Mouse (Mus musculus) heart, embryonic 11.5 days (tissue): ENCODE data around the gene 5530401A14Rik. TPM values are rescaled to one million over a fixed set of nuclear protein-coding genes. Genes with fewer than 3 reads are reported as not detected.

ENCODE experiments used
- ATAC-seq: fragments of 200-750 bp; cut with Nextera tagmentation; replicated peaks from 2 replicates; pipeline ENCODE4 v1.8.0; 2017; ENCODE audit warnings: moderate library complexity; ENCODE audit not compliant: insufficient number of reproducible peaks, low FRiP score, low TSS enrichment
- H3K27ac ChIP-seq: fragments of 300-500 bp; sonication (generic); 2 replicates; pipeline ENCODE4 v1.5.1; 2014; ENCODE audit warnings: mild to moderate bottlenecking, low read depth, low read length
- H3K27me3 ChIP-seq: fragments of 300-500 bp; sonication (generic); 2 replicates; pipeline ENCODE4 v1.6.1; 2014; ENCODE audit warnings: mild to moderate bottlenecking, low read length, mixed read lengths; ENCODE audit not compliant: control insufficient read depth, insufficient read depth
- H3K36me3 ChIP-seq: fragments of 300-500 bp; sonication (generic); 2 replicates; pipeline ENCODE4 v1.6.1; 2014; ENCODE audit warnings: mild to moderate bottlenecking, low read length, moderate library complexity, mixed read lengths; ENCODE audit not compliant: control insufficient read depth, insufficient read depth
- H3K4me1 ChIP-seq: fragments of 300-500 bp; sonication (generic); 2 replicates; pipeline ENCODE4 v1.6.1; 2014; ENCODE audit warnings: low read length; ENCODE audit not compliant: control insufficient read depth, insufficient read depth
- H3K4me2 ChIP-seq: fragments of 300-500 bp; sonication (generic); 2 replicates; pipeline ENCODE4 v1.6.1; 2014; ENCODE audit warnings: mild to moderate bottlenecking, moderate library complexity
- H3K4me3 ChIP-seq: fragments of 300-500 bp; sonication (generic); 2 replicates; pipeline ENCODE4 v1.5.1; 2014; ENCODE audit warnings: low read depth, low read length
- H3K9ac ChIP-seq: fragments of 300-500 bp; sonication (generic); 2 replicates; pipeline ENCODE4 v1.6.1; 2014; ENCODE audit warnings: mild to moderate bottlenecking, low read depth, low read length, moderate library complexity
- H3K9me3 ChIP-seq: fragments of 300-500 bp; sonication (generic); replicated peaks from 2 replicates; pipeline ENCODE4 v1.6.1; 2016; ENCODE audit warnings: low read length; ENCODE audit not compliant: control insufficient read depth
- WGBS: fragments of 180-500 bp; shearing (Covaris S2); extraction: QIAGEN DNeasy Blood & Tissue Kit; methylation state at CpG from one replicate; pipeline ENCODE4 v1.1.7; 2014; ENCODE audit not compliant: insufficient replicate concordance; 5-methylcytosine and 5-hydroxymethylcytosine counted together
- polyA plus RNA-seq: library from polyadenylated mRNA; unstranded; fragments of >200 nt; fragmentation: Nextera tagmentation; extraction: Ambion mirVana; gene quantifications from 2 replicates; pipeline ENCODE4 v1.2.1, GENCODE M21; 2014

Gene 5530401A14Rik
- 0.06 TPM in 1 of 2 replicates, not detected in the other for polyA plus RNA-seq

GRCm38 (mm10) chr11:81860250-81860972 is at the start of gene 5530401A14Rik:
5530401A14Rik (plus strand) TSS chr11:81860673.
- Histone ChIP-seq H3K9me3 (no peaks in the 10 kb centered on the region), H3K27ac (no peak within 1 kb of the TSS), H3K4me2 (no peak within 1 kb of the TSS), H3K4me3 (no peak within 1 kb of the TSS), H3K36me3 (no peaks in the 10 kb centered on the region), H3K4me1 (0 out of 2 replicates have a peak, but pooled peaks cover 3% of the 10 kb centered on the region), H3K9ac (no peak within 1 kb of the TSS), H3K27me3 (no peaks in the 10 kb centered on the region)
- WGBS: 41% methylated on average over 4 of the region's 4 CpGs
- ATAC-seq: no peak

GRCm38 (mm10) chr11:81814816-81815215 is 45.7 kb upstream of the 5530401A14Rik start:
- Histone ChIP-seq H3K9ac (no peak overlapping the region), H3K4me3 (no peak overlapping the region), H3K9me3 (no peaks in the 10 kb centered on the region), H3K4me2 (no peak overlapping the region), H3K36me3 (no peaks in the 10 kb centered on the region), H3K27me3 (no peaks in the 10 kb centered on the region), H3K27ac (no peak overlapping the region), H3K4me1 (no peaks in the 10 kb centered on the region)
- 81% methylated on average over 1 of the region's 1 CpGs for WGBS
- ATAC-seq: no peak

- no peaks in the 10 kb centered on the region for H3K36me3 ChIP-seq
- no peaks in the 10 kb centered on the region for H3K4me1 ChIP-seq
- H3K27ac ChIP-seq: no peak overlapping the region
- H3K9ac ChIP-seq: no peak overlapping the region
- no peak overlapping the region for H3K4me2 ChIP-seq
- peaks cover 2% of the 10 kb centered on the region; the same call in 1 of the 2 replicates for H3K27me3 ChIP-seq
- 71% methylated on average over 5 of the region's 5 CpGs for WGBS
- no peak for ATAC-seq
- H3K9me3 ChIP-seq: no peaks in the 10 kb centered on the region
- H3K4me3 ChIP-seq: no peak overlapping the region
Measured at GRCm38 (mm10) chr11:81816531-81816930, 43.9 kb upstream of the 5530401A14Rik start.

GRCm38 (mm10) chr11:81832381-81832780 is 28.1 kb upstream of the 5530401A14Rik start:
- H3K4me2 ChIP-seq: no peak overlapping the region
- H3K36me3 ChIP-seq: no peaks in the 10 kb centered on the region
- ATAC-seq: no peak
- no peak overlapping the region for H3K27ac ChIP-seq
- H3K27me3 ChIP-seq: no peaks in the 10 kb centered on the region
- no peaks in the 10 kb centered on the region for H3K4me1 ChIP-seq
- no peak overlapping the region for H3K4me3 ChIP-seq
- 64% methylated on average over 1 of the region's 1 CpGs for WGBS
- no peak overlapping the region for H3K9ac ChIP-seq
- H3K9me3 ChIP-seq: no peaks in the 10 kb centered on the region

- no peak overlapping the region for H3K27ac ChIP-seq
- no peak overlapping the region for H3K4me2 ChIP-seq
- no peak overlapping the region for H3K9ac ChIP-seq
- no peaks in the 10 kb centered on the region for H3K27me3 ChIP-seq
- 71% methylated on average over 4 of the region's 4 CpGs for WGBS
- H3K4me3 ChIP-seq: no peak overlapping the region
- no peaks in the 10 kb centered on the region for H3K4me1 ChIP-seq
- H3K9me3 ChIP-seq: no peaks in the 10 kb centered on the region
- H3K36me3 ChIP-seq: no peaks in the 10 kb centered on the region
- no peak for ATAC-seq
Measured at GRCm38 (mm10) chr11:81838426-81838825, 22.0 kb upstream of the 5530401A14Rik start.

- no peak overlapping the region for H3K27ac ChIP-seq
- H3K27me3 ChIP-seq: no peaks in the 10 kb centered on the region
- no peak overlapping the region for H3K4me2 ChIP-seq
- no peak overlapping the region for H3K4me3 ChIP-seq
- no peaks in the 10 kb centered on the region for H3K9me3 ChIP-seq
- H3K36me3 ChIP-seq: no peaks in the 10 kb centered on the region
- no peaks in the 10 kb centered on the region for H3K4me1 ChIP-seq
- WGBS: 39% methylated on average over 2 of the region's 2 CpGs
- ATAC-seq: no peak
- H3K9ac ChIP-seq: no peak overlapping the region
Measured at GRCm38 (mm10) chr11:81841001-81841400, 19.5 kb upstream of the 5530401A14Rik start.

- WGBS: 70% methylated on average over 5 of the region's 5 CpGs
- H3K36me3 ChIP-seq: no peaks in the 10 kb centered on the region
- no peak overlapping the region for H3K4me2 ChIP-seq
- H3K9me3 ChIP-seq: no peaks in the 10 kb centered on the region
- H3K4me1 ChIP-seq: no peaks in the 10 kb centered on the region
- H3K27me3 ChIP-seq: no peaks in the 10 kb centered on the region
- no peak overlapping the region for H3K4me3 ChIP-seq
- H3K9ac ChIP-seq: no peak overlapping the region
- H3K27ac ChIP-seq: no peak overlapping the region
- no peak for ATAC-seq
Measured at GRCm38 (mm10) chr11:81845010-81845685, 15.3 kb upstream of the 5530401A14Rik start.

GRCm38 (mm10) chr11:81845686-81846036 is 14.8 kb upstream of the 5530401A14Rik start:
- no peak for ATAC-seq
- Histone ChIP-seq H3K9me3 (no peaks in the 10 kb centered on the region), H3K4me2 (no peak overlapping the region), H3K27me3 (no peaks in the 10 kb centered on the region), H3K36me3 (no peaks in the 10 kb centered on the region), H3K9ac (no peak overlapping the region), H3K4me3 (no peak overlapping the region), H3K4me1 (no peaks in the 10 kb centered on the region), H3K27ac (no peak overlapping the region)
- WGBS: 67% methylated on average over 3 of the region's 3 CpGs
